Mouse (Mus musculus) myocyte (in vitro differentiated cells): ENCODE data around the gene Zfp598.

Experiments
- CEBPB ChIP-seq: IDR thresholded peaks from 2 replicates; pipeline ENCODE4 v1.6.1; 2011; ENCODE audit warnings: mild to moderate bottlenecking, moderate library complexity; ENCODE audit not compliant: poor library complexity, insufficient read depth, severe bottlenecking
- E2F4 ChIP-seq: IDR thresholded peaks from one replicate; pipeline ENCODE4 v1.6.1; 2011; ENCODE audit warnings: mild to moderate bottlenecking, control low read depth, moderate library complexity; ENCODE audit not compliant: insufficient read depth
- MAX ChIP-seq: IDR thresholded peaks from one replicate; pipeline ENCODE4 v1.6.1; 2011; ENCODE audit warnings: low read depth, mild to moderate bottlenecking, control low read depth
- MYOD1 ChIP-seq, 3 experiments: IDR thresholded peaks; one replicate each; pipeline ENCODE4 v1.6.1; 2011; ENCODE audit warnings: control low read depth in 2 of 3, low read depth in 2 of 3, mild to moderate bottlenecking in 2 of 3, moderate library complexity in 1 of 3; ENCODE audit not compliant: insufficient read length in 2 of 3, control insufficient read depth in 1 of 3
- MYOG ChIP-seq, 3 experiments: IDR thresholded peaks; one replicate each; pipeline ENCODE4 v1.6.1; 2011; ENCODE audit warnings: control low read depth in 2 of 3, low read depth in 2 of 3, mild to moderate bottlenecking in 2 of 3; ENCODE audit not compliant: insufficient read length in 2 of 3, control insufficient read depth in 1 of 3, insufficient read depth in 1 of 3
- POLR2A ChIP-seq: IDR thresholded peaks from one replicate; pipeline ENCODE4 v1.6.1; 2011; ENCODE audit warnings: low read depth, mild to moderate bottlenecking, control low read depth, moderate library complexity; ENCODE audit not compliant: insufficient read length
- POLR2AphosphoS2 ChIP-seq: IDR thresholded peaks from one replicate; pipeline ENCODE4 v1.6.1; 2011; ENCODE audit warnings: low read depth, control low read depth; ENCODE audit not compliant: insufficient read length
- REST ChIP-seq: IDR thresholded peaks from one replicate; pipeline ENCODE4 v1.6.1; 2011; ENCODE audit warnings: mild to moderate bottlenecking, control low read depth, moderate library complexity; ENCODE audit not compliant: insufficient read depth, insufficient read length
- SRF ChIP-seq: IDR thresholded peaks from one replicate; pipeline ENCODE4 v1.6.1; 2011; ENCODE audit warnings: low read depth; ENCODE audit not compliant: control insufficient read depth, insufficient read length
- TCF12 ChIP-seq: IDR thresholded peaks from one replicate; pipeline ENCODE4 v1.6.1; 2011; ENCODE audit warnings: mild to moderate bottlenecking, control low read depth; ENCODE audit not compliant: poor library complexity, insufficient read depth, severe bottlenecking
- USF1 ChIP-seq: IDR thresholded peaks from one replicate; pipeline ENCODE4 v1.6.1; 2011; ENCODE audit warnings: low read depth, mild to moderate bottlenecking, control low read depth, moderate library complexity

DNA sequence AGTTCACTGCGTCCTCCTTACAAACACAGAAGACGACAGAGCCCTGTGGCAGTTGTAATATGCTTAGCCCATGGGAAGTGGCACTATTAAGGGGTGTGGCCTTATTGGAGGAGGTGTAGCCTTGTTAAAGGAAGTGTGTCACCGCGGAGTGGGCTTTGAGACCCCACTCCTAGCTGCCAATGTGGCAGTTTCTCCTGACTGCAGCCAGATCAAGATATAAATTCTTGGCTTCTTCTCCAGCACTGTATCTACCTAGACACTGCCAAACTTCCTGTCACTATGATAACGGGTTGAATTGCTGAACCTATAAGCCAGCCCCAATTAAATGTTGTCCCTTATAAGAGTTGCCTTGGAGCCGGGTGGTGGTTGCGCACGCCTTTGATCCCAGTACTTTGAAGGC is 44.0 kb upstream of the Zfp598 start:
- TF ChIP-seq POLR2A (no peak), TCF12 (no peak), MAX (no peak), USF1 (no peak), SRF (no peak), MYOD1 (IDR thresholded peaks at IDR 0.05; ENCODE audit: control insufficient read depth in 1 of 3, insufficient read length in 2 of 3, low read depth in 2 of 3) (no peak), POLR2AphosphoS2 (no peak), MYOG (IDR thresholded peaks at IDR 0.05; ENCODE audit: control insufficient read depth in 1 of 3, insufficient read depth in 1 of 3, insufficient read length in 2 of 3, low read depth in 2 of 3) (no peak), E2F4 (no peak), REST (no peak), CEBPB (no peak)
